Mouse (Mus musculus) monocyte, adult 59 days (primary cell): ENCODE measurements around the gene Slc25a45. TPM values are rescaled to one million over a fixed set of nuclear protein-coding genes. Genes with fewer than 3 reads are reported as not detected.

Experiments used
- total RNA-seq, 2 experiments: library from RNA; stranded (reverse); gene quantifications; one replicate each; pipeline ENCODE4 v1.2.4; 2023

The Slc25a45 gene
- 10 to 100 TPM; 77.6 to 84.5 TPM for total RNA-seq

GRCm38 (mm10) chr19:5877618-5878361 lies at the start of gene Slc25a45:
TSS of gene Slc25a45 (plus strand) at chr19:5877808.

DNA sequence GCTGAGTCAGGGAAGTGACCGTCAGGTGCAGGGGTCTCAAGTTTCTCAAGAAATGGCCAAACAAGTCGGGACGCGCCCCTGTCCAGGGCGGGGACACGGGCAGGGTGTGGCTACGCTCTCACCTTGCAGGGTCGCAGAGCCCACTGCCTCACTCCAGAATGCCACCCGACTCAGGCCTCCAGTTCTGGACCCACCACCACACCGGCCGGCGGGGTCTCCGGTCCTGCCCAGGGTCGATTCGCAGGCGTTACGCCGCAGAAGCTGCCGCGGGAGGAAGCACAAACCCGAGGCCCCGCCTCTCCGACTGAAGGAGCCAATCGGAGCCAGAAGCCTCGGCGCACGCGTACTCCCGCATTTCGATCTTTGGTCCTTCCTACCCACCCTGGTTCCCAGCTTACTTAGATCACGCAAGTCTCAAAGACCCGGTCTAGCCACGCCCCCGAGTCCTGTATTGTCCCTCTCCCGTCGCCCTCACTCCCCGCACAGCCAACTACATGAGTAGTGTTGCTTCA lies 2.6 kb upstream of the Slc25a45 start, which contains the start of gene Frmd8:
Gene Frmd8, minus strand, starts transcription at position 306 of the 512 bp plus-strand sequence.

GRCm38 (mm10) chr19:5894002-5894678 lies 16.5 kb downstream of the Slc25a45 start, which contains the start of gene Tigd3:
TSS of gene Tigd3 (minus strand) at chr19:5894149.

GRCm38 (mm10) chr19:5913007-5913719 lies 35.6 kb downstream of the Slc25a45 start, which contains the start of gene Dpf2:
TSS of gene Dpf2 (minus strand) at chr19:5913010.

DNA sequence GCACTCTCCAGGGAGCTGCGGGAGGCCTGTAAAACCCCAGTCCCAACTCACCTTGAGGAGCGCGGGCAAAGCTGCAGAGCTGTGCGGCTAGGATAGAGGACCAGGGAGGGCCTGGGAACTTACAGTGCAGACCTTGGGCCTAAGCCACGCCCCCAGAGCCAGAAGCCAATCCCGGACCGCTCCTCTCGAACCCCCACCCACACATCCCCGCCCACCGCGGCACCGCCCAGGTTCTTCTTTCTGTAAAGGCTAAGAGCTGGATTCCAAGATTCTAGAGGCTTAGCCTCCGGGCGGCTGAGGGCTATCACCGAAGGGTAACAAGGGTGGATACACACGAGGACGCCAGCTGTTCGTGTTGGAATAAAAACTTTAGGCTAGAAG lies 47.1 kb downstream of the Slc25a45 start, which contains the start of gene Cdc42ep2:
Gene Cdc42ep2, minus strand, starts transcription at position 104 of the 381 bp plus-strand sequence.

Other genes with a start within 250 kb of the Slc25a45 start
- gene Rela, start 240.3 kb upstream of the Slc25a45 start, total RNA-seq, result 100 to 1,000 TPM; 150 to 154 TPM
- 100 to 1,000 TPM; 153 to 157 TPM for gene Sipa1, start 214.1 kb upstream of the Slc25a45 start, total RNA-seq
- gene Map3k11, start 189.1 kb upstream of the Slc25a45 start, total RNA-seq, result 100 to 1,000 TPM; 113 to 114 TPM
- 100 to 1,000 TPM; 112 to 131 TPM for gene Pcnx3, start 188.9 kb upstream of the Slc25a45 start, total RNA-seq
- not detected for gene Kcnk7, start 173.4 kb upstream of the Slc25a45 start, total RNA-seq
- 100 to 1,000 TPM; 236 to 244 TPM for gene Ehbp1l1, start 151.5 kb upstream of the Slc25a45 start, total RNA-seq
- gene Fam89b, start 148.2 kb upstream of the Slc25a45 start, total RNA-seq, result 100 to 1,000 TPM in 1 of 2 experiments, 10 to 100 TPM in 1; 98.8 to 107 TPM
- 1 to 10 TPM; 3.8 to 5.4 TPM for gene Ltbp3, start 136.9 kb upstream of the Slc25a45 start, total RNA-seq
- gene Scyl1, start 106.4 kb upstream of the Slc25a45 start, total RNA-seq, result 100 to 1,000 TPM in 1 of 2 experiments, 10 to 100 TPM in 1; 92.2 to 100 TPM
- gene Frmd8, start 2.5 kb upstream of the Slc25a45 start, total RNA-seq, result 10 to 100 TPM; 80.4 to 88.1 TPM
- 1 to 10 TPM; 1.1 to 1.6 TPM for gene Tigd3, start 16.3 kb downstream of the Slc25a45 start, total RNA-seq
- gene Dpf2, start 35.2 kb downstream of the Slc25a45 start, total RNA-seq, result 100 to 1,000 TPM; 131 to 160 TPM
- 10 to 100 TPM; 40.3 to 51.9 TPM for gene Cdc42ep2, start 47.0 kb downstream of the Slc25a45 start, total RNA-seq
- gene Pola2, start 86.4 kb downstream of the Slc25a45 start, total RNA-seq, result 10 to 100 TPM; 29.1 to 38.4 TPM
- not detected for gene Slc22a20, start 108.3 kb downstream of the Slc25a45 start, total RNA-seq
- 10 to 100 TPM; 64.1 to 69.8 TPM for gene Capn1, start 138.1 kb downstream of the Slc25a45 start, total RNA-seq
- gene Syvn1, start 168.8 kb downstream of the Slc25a45 start, total RNA-seq, result 10 to 100 TPM; 56.0 to 57.8 TPM
- gene Mrpl49, start 180.0 kb downstream of the Slc25a45 start, total RNA-seq, result 10 to 100 TPM; 15.0 to 15.8 TPM
- 1,000 to 10,000 TPM; 2,789 to 3,006 TPM for gene Fau, start 180.0 kb downstream of the Slc25a45 start, total RNA-seq
- gene Znhit2, start 183.4 kb downstream of the Slc25a45 start, total RNA-seq, result 10 to 100 TPM; 13.9 to 14.4 TPM
- 10 to 100 TPM; 16.3 to 21.0 TPM for gene Tm7sf2, start 190.6 kb downstream of the Slc25a45 start, total RNA-seq
- 100 to 1,000 TPM; 118 to 121 TPM for gene Vps51, start 199.4 kb downstream of the Slc25a45 start, total RNA-seq
- not detected for gene Tmem262, start 202.2 kb downstream of the Slc25a45 start, total RNA-seq
- gene Gm28374, start 204.4 kb downstream of the Slc25a45 start, total RNA-seq, result 1 to 10 TPM in 1 of 2 experiments, not detected in 1; 1.5 TPM
- gene Zfpl1, start 207.1 kb downstream of the Slc25a45 start, total RNA-seq, result 10 to 100 TPM; 43.3 to 45.6 TPM
- gene Cdca5, start 207.2 kb downstream of the Slc25a45 start, total RNA-seq, result 1 to 10 TPM in 1 of 2 experiments, under 1 TPM in 1; 0.85 to 1.2 TPM
- gene AC131692.1, start 216.6 kb downstream of the Slc25a45 start, total RNA-seq, result 1 to 10 TPM in 1 of 2 experiments, not detected in 1; 1.2 TPM
- not detected for gene Naaladl1, start 228.0 kb downstream of the Slc25a45 start, total RNA-seq
- gene Sac3d1, start 240.8 kb downstream of the Slc25a45 start, total RNA-seq, result 10 to 100 TPM; 10.7 to 11.4 TPM